Mouse (Mus musculus) CD8-positive naive resting alpha-beta T cell, adult 2 months (primary cell): ENCODE results near the gene Stau1.
"Not testable (repeated sequence)": the region's sequence is repeated elsewhere in the genome, so short reads cannot be mapped to it uniquely, and the experiment has no call there.

Experiments used
- DNase-seq, 2 experiments: peaks; one replicate each; pipeline ENCODE4 v3.0.0; 2022; ENCODE audit warnings: low read depth in 2 of 2, low spot score in 2 of 2

The Stau1 gene

DNA sequence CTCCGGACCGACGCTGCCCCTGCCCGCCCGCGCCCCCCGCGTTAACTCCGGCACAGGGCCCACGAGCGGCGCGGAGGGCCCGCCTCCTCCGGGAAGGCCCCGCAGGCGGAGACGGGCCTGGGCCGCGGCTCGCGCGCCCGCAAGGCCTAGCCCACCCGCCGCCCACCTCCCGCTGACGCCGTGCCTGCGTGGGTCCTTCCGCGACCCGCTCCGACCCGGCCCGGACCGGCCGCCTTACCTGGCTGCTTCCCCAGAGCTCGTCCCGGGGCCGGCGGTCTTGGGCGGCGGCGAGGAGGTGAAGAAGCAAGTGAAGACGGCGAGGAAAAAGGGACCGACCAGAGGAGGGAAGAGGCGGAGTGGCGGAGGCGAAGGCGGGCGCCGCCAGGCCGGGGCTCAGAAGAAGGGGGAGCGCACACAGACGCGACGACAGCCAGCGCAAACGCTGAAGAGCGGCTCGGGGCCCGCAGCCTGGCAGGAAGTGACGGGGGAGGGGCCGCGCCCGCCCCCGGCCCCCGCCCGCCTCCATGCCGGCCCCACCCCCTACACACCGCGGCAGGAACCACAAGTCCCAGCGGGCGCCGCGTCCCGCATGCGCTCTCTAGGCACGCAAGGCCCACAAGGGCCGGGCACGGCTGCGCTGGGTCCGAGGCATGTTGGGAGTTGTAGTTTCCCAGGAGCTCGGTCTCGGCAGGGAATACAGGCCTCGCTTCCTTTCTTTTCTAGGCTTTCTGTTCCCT, at the start of gene Stau1:
Gene Stau1, minus strand, starts transcription at position 504 of the 737 bp plus-strand sequence.
- DNase-seq = peak; percentile 88 to 92

DNA sequence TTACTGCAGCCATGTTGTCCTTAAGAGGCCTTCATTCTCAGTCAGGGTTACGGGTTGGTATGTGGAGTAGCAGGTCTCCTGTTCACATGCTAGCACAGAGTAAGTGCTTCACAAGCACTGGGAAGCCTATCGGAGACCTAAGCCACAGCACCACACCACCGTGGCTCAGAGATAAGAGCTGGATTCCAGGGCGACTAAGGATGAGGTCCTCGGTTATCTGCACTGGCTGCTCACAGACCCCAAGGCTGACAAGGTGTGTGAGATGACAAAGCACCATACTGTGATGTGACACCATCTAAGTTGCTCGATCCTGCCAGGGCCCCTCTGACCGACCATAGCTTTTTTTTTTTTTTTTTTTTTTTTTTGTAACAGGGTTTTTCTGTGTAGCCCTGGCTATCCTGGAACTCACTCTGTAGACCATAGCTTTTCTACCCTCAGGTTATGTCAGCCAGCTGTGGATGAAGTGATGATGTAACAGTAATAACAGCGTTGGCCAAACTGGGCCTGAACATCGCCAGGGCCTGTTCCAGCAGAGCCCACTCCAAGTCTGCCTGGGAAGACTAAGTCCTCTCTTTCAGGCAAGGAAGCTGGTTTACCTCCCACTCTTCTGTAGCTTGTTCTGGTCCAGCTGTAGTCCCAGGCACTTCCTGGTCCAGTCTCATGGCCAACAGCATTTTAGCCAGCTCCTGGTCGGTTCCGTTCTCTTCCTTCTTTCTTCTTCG, 47.5 kb upstream of the Stau1 start:
- DNase-seq = no peak

DNA sequence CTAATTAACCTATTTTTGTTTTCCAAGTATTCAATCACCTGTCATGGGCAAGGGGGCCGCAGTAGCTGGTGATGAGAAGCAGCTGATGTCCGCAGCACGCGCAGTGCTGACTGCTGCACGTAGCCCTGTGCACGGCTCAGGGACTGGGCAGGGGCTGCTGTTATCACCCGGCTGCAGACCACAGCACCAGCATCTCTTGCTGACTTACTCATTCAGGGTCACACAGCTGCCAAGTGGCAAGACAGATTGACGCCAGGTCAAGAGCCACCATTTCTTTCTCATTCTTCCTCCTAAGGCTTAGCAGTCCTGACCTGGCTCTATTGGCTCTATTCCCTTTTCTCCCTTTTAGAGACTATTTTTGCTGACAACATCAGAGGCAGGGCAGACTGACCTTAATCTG, 43.3 kb upstream of the Stau1 start:
- DNase-seq = no peak

DNA sequence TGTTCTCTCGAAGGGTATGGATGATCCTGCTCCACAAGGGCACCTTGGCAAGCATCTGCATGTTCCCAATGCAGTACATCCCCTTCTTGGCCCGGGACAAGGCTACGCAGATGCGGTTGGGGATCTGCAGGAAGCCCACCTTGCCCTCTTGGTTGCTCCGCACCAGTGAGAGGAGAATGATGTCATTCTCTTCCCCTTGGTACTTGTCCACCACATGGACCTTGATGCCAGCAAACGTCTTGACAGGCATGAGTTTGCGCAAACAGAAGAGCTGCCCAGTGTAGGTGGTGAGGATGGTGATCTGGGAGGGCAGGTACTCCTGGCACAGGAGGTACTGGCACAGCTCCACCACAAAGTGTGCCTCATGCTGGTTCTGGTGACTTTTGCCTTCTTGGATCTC, 42.6 kb upstream of the Stau1 start:
- DNase-seq = no peak

DNA sequence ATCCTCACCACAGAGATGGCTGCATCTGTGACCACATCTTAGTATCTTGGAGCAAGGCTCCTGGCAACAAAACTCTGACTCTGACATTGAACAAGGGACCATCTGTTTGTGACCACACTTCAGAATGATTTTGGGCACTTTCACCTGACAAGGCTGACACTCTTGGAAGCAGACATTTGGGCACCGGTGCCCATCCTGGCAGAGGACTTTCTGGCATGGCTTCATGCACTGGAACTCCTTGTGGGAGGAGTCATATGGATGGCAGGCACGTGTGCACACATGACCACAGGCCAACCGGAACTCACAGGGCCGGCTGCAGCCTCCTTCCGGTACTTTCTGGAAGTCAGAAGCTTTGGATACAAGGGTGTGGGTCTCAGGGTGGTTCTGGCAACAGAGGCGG, 42.2 kb upstream of the Stau1 start:
- DNase-seq = no peak

DNA sequence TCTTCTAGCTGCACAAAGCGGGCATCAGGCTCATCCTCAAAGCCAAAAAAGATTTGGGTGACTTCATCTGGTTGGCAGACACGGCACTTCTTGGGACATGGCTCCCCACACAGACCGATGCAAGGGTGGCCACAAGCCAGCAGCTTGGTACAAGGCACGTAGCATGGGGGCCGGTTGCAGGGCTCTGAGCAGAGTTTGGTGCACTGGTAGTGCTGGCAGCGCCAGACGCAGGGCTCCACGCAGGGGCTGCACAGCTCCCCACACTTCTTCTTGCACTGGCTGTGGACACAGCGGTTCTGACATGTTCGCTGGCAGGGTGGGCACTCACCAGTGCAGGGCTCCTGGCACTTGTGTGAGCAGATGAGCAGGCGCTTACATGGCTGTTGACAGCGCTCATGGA, 41.6 kb upstream of the Stau1 start:
- no peak for DNase-seq

DNA sequence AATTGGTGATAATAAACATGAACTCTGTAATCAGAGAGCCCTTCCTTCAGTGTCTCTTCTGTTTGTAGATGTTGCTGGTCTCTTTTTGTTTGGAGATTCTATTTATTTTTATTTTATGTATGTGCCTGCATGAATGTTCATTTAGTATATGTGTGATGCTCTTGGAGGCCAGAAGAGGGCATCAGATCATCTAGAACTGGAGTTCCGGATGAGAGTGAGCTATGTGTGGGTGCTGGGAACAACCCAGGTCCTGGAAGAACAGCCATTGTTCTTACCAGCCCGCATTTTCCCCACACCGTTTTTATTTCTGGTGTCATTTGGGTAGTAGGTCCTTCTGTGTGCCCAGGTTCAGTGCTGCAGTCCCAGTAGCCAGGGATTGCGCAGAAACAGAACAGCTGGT, 34.4 kb upstream of the Stau1 start:
- no peak for DNase-seq

DNA sequence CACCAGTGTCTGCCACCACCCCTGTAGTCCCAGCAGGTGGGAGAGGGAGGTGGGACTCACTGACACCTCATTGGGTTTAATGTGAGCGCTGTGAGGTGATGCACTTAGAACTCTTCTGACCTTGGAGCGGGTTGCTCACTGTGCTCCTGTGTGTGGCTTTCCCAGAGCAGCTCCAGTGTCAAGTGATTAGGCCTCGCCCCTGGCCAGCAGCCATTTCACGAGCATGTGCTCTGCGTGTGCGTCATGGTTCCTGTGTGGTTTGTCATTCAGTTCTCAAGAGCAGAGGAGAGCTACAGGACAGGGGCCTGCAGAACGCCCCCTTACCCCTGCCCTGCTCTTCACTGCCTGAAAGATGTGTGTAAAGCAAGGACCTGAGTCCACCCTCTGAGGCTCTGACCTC, 32.5 kb upstream of the Stau1 start:
- DNase-seq = no peak

DNA sequence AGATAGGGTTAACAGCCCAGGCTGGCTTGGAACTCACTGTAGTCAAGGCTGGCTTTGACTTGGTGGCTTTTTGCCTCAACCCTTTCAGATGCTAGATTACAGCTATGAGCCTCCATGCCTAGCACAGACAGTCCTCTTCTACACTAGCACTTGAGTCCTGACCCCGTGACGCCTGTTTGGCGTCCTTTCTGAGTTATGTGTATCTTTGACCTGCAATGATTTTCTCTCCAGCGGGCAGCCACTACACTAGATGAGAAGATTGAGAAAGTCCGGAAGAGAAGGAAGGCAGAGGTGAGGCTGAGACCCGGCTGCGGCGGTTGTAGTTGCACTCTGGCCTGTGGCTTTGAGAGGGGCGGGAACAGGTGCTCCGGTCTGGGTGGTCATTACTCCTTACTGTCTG, 23.3 kb upstream of the Stau1 start:
- no peak for DNase-seq

DNA sequence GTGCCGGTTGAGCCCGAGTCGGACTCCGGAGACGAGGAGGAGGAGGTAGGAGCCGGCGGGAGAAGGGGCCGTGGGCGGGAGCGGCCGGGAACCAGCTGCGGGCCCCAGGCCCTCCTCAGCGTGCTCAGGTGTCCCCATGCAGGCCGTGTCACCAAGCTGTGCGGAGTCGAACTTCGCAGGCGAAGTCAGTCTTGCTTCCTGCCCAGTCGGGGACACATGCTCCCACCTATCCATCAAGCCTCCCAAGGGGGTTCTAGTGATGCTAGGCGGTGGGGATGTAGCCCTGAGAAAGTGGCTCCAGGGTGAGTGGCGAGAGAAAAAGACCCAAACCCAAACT, 19.3 kb upstream of the Stau1 start:
- no peak for DNase-seq

DNA sequence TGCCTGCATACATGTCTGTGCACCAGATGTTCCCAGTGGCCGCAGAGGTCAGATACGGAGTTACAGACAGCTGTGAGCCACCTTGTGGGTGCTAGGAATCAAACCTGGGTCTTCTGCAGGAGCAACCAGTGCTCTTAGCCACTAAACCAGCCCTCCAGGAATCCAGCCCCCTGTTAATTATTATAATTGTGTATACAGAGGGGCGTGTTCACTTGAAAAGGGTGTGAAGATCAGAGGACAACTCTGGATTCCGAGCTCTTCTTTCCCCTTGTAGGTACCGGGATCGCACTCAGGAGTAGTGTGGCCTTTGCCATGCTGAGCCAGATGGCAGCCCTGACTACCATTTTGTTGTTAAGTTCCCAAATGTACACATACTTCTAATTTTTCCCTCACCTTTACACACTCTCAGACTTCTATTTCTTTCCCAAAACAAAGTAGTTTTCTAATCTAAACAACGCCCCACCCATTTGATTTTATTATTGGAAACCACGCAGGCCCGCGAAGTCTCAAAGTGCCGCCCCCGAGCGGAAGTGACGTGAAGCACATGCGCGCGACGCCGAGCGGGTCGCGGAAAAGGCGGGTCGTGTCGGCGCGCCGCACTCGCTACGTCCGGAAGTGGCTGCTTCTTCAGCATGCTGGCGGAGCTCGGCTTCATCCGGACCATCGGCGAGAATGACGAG, 18.7 kb upstream of the Stau1 start, which contains the start of gene Ddx27:
Gene Ddx27, plus strand, starts transcription at position 492 of the 680 bp plus-strand sequence.
- peak; percentile 88 to 92 for DNase-seq

DNA sequence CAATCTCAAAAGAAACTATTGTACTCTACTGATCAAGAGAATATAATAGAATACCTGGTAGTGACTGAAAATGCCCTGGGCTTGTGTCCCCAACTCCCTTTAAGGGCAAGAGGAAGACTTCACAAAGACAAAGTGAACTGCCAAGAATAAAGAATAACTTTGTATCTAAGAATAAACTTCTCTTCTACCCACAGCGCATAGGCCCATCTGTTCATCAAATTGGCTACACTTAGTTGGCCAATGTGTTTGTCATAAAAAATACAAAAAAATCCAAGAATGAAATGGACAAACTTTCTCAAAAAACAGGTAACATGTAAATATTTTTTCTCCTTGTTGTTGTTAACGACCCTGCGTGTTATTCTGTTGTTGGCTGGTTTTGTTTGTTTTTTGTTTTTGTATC, 14.4 kb upstream of the Stau1 start:
- no peak for DNase-seq

DNA sequence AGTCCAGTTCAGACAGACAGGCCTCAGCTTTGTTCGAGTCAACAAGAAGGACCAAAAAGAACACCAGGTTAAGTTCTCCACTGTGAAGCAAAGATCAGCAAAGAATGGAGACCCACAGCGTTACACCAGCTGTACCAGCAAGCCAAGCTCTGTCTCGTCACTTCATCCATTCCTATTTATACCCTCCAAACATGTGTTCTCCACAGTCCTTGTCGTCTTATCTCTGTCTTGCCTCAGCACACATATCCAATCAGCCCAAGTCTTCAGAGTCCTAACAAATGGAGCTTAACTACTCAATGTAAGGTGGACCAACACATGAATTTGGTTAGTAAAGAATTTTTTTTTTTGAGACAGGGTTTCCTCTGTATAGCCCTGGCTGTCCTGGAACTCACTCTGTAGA, 13.4 kb upstream of the Stau1 start:
- no peak for DNase-seq

DNA sequence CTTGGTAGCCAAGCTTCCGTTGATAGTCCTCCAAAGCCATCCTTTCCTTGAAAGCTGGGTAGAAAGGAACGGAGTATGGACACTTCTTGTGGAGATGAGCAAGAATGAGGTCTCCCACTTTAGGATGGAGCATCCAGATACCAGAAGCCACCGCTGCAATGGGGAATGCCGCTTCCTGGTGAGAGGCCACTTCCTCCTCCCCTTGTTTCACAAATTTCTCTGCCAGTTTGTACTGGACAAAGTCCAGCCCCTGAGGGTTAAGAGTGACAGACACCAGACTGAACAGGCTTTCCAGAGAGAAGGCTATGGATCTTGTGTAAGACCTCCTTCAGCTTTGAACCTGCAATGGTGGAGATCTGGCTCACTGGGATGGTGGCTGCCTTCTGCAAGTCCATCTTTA, 11.5 kb upstream of the Stau1 start:
- not testable (repeated sequence) for DNase-seq

DNA sequence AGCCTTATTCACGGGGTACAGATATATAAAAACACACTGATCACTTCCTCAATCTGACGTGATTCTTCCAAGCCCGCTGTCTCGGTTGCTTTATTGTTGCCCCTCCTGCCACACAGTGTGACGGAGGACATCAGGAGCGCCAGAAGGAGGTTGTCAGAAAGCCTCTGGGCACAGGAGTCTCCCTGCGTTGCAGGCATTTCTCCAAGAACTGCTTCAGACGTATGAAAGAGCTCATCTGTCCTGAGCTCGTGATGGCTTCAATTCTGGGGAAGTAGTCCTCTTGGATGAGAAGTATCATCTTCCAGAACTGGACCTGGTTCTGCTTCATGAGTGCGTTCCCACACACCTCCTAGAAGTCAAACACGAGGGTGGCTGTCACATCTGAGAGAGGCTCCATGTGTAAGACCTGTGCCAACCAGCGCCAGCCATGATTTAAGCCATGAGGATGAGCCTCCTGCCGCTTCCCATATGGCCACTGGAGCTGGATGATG, 10.9 kb upstream of the Stau1 start:
- DNase-seq = no peak

DNA sequence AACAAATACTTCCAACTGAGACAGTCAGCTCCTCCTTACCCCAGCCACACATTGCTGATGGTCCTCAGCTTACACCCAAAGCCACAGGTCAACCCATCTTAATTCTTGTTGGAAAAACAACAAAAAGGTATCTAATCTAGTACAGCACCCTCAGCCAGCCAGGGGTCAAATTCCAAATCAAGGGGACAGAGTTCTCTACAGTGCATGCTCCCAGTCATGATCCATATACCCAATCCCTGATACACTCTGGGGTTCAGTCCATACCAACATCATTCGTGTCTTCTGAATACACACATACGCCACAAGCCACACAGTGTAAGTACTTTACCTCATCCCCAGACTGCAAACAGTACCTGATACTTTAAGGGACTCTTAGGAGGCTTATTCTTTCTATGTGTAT, 10.3 kb upstream of the Stau1 start:
- DNase-seq = no peak

DNA sequence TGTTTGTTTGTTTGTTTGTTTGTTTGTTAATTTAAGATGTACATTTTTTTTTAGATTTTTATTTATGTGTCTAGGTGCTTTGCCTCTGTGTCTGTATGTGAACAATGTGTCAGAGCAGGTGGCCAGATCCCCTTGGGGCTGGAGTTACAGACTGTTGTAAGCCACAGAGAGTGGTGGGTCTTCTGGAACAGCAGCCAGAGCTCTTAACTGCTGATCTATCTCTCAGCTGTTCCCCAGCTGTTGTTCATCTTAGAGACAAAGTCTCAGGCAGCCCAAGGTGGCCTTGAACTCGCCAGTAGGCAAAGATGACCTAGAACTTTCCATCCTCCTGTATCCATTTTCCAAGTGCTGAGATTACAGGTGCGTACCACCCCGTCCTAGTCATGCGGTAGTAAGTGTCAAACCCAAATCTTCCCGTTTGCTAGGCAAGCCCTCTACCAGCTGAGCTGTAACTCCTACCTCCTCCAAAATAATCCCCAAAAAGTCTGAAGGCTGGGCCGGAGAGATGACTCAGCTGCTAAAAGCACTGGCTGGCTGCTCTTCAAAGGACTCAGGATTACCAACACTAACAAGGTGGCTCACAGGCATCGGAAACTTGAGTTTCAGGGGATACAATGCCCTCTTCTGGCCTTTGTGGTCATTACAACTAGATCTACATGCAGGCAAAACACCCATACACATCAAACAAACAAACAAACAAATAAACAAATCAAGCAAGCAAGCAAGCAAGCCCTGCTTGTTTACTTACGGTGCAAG, 8.2 kb upstream of the Stau1 start:
- DNase-seq = peak; percentile 69 to 80

DNA sequence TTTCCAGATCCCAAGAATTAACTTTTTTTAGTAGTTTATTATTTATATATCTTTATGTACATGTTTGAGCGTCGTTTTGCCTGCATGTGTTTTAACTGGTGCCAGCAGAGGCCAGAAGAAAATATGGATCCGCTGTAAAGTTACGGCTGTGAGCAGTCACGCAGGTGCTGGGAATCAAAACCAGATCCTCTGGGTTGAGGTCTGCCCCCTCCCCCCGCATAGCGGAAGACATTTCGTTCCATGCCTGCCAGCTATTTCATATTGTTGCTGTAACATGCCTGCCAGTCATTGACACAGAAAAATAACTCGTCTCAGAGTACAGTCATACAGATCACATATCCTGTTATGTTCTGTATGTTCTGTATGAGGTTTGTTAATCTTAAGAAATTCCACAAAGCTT, 5.4 kb upstream of the Stau1 start:
- no peak for DNase-seq

DNA sequence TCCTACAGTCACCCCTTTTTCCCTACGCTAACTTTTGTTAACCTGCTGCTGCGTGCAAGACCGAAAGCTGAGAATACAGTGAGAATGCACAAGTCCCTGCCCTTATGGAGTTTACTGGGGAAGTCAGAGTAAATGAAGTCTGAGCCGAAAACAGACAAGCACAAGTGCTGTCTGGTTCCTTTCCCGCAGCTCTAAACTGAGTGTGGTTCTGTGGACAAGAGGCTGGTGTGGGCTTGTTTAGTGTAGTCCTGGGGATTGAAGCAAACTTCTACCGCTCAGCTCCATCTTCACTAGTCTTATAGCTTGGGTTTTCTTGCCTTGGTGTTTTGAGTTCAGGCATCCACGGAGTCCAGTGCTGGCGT, 415 bp upstream of the Stau1 start:
- DNase-seq = no peak

DNA sequence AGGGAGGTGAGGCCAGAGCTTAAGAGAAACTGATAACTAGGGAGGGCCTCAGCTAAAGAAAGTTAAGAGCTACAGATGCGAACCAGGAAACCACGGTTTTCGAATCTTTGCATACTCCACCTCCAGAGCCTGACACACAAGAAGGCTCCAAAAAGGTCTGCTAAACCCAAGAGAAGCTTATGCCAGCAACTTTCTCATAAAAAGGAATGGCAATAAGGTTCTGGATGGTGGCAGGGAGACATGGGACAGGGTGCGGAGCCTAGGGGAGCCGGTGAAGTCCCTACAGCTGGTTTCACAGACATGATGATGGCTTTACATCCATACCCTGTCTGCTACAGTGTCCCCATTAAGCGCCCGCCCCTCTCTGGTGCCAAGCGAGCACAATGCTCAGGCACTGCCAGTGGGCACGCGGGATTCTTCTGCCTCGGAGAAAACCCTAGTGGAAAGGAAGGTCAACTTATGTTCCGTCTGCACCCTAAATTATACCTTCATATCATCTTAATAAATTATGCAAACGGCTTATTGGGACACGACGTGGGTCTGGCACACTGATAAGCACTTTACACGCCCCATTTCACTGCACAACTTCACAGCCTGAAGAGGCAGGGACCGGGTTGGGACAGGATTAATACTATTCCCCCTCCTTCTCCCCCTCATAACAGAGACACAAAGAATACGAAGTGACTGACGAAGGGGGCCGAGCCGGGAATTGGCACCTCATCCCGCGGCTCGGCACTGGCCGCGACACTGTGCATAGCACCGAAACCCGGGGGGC, 891 bp downstream of the Stau1 start:
- DNase-seq = peak; percentile 8 to 23

DNA sequence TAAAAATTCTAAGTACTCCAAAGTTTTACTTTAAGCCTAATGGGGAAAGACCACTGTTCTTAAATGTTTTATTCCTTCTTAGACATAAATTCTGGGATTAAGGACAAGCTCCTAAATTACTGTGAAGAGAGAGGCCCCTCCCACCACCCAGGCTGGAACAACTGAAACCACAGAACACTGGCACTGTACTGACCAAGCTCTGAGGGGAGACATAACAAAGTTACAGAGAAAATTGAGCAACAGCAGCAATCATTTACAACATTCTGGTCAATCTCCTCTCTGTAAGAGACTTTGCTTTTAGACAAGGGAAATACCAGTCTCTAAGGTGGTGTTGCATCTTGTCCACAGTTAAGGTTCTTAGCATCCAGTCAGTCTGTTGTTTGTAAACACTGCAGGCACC, 4.2 kb downstream of the Stau1 start:
- DNase-seq = no peak
